Mouse (Mus musculus) ES-CJ7 (cell line): ENCODE data around the gene Neu3.

Source experiments
- DNase-seq: peaks from one replicate; pipeline ENCODE4 v3.0.0; 2011; ENCODE audit warnings: low read depth, low spot score

Gene Neu3

GRCm38 (mm10) chr7:99828083-99828570 lies at the start of gene Neu3:
Neu3 (minus strand) TSS chr7:99828417.
- peak; percentile 97 for DNase-seq

GRCm38 (mm10) chr7:99876345-99876744 lies 48.1 kb upstream of the Neu3 start:
- peak; percentile 79 for DNase-seq

GRCm38 (mm10) chr7:99875891-99876290 lies 47.7 kb upstream of the Neu3 start:
- DNase-seq: no peak

GRCm38 (mm10) chr7:99873965-99874364 lies 45.7 kb upstream of the Neu3 start:
- DNase-seq: no peak

GRCm38 (mm10) chr7:99869296-99869695 lies 41.1 kb upstream of the Neu3 start:
- no peak for DNase-seq

- no peak for DNase-seq
These were observed 37.0 kb upstream of the Neu3 start for GRCm38 (mm10) chr7:99865219-99865618.

- DNase-seq: no peak
These were observed 36.2 kb upstream of the Neu3 start for GRCm38 (mm10) chr7:99864241-99865028.

GRCm38 (mm10) chr7:99863362-99863761 lies 35.1 kb upstream of the Neu3 start, which contains the start of gene Spcs2:
Spcs2 (minus strand) TSS chr7:99863462.
- no peak for DNase-seq

GRCm38 (mm10) chr7:99858813-99859585 lies 30.8 kb upstream of the Neu3 start, which contains the start of gene Xrra1:
Xrra1 (plus strand) TSS chr7:99859116.
- DNase-seq: peak; percentile 99

GRCm38 (mm10) chr7:99858175-99858812 lies 30.1 kb upstream of the Neu3 start:
- DNase-seq: no peak

- DNase-seq: no peak
These were observed 28.1 kb upstream of the Neu3 start for GRCm38 (mm10) chr7:99856266-99856861.

GRCm38 (mm10) chr7:99854311-99854710 lies 26.1 kb upstream of the Neu3 start:
- no peak for DNase-seq

GRCm38 (mm10) chr7:99853350-99853749 lies 25.1 kb upstream of the Neu3 start:
- DNase-seq: peak; percentile 63

- DNase-seq: no peak
These were observed 23.4 kb upstream of the Neu3 start for GRCm38 (mm10) chr7:99851618-99852017.

GRCm38 (mm10) chr7:99851121-99851520 lies 22.9 kb upstream of the Neu3 start:
- DNase-seq: no peak

- DNase-seq: no peak
These were observed 22.3 kb upstream of the Neu3 start for GRCm38 (mm10) chr7:99850534-99850933.

GRCm38 (mm10) chr7:99845533-99846236 lies 17.5 kb upstream of the Neu3 start:
- DNase-seq: no peak

GRCm38 (mm10) chr7:99838241-99838640 lies 10.0 kb upstream of the Neu3 start:
- no peak for DNase-seq

- no peak for DNase-seq
These were observed 9.3 kb upstream of the Neu3 start for GRCm38 (mm10) chr7:99837358-99838071.

GRCm38 (mm10) chr7:99836781-99837180 lies 8.6 kb upstream of the Neu3 start:
- no peak for DNase-seq
